Mouse (Mus musculus) midbrain, embryonic 12.5 days (tissue): ENCODE data around the gene Asgr1. TPM values are rescaled to one million over a fixed set of nuclear protein-coding genes. Genes with fewer than 3 reads are reported as not detected.
A peak's percentile ranks its signal among the peaks of the same experiment; 100 is the strongest.
"Not testable (repeated sequence)": the region's sequence is repeated elsewhere in the genome, so short reads cannot be mapped to it uniquely, and the experiment has no call there.

ENCODE experiments used
- ATAC-seq: fragments of 200-750 bp; cut with Nextera tagmentation; 2 replicates; pipeline ENCODE4 v1.8.0; 2017; ENCODE audit warnings: low read depth, moderate TSS enrichment, moderate library complexity; ENCODE audit not compliant: low FRiP score
- H3K27ac ChIP-seq: fragments of 300-500 bp; sonication (generic); replicated peaks from 2 replicates; pipeline ENCODE4 v1.5.1; 2016; ENCODE audit warnings: mild to moderate bottlenecking
- H3K27me3 ChIP-seq: fragments of 300-500 bp; sonication (generic); 2 replicates; pipeline ENCODE4 v1.6.1; 2016; ENCODE audit warnings: mild to moderate bottlenecking
- H3K36me3 ChIP-seq: fragments of 300-500 bp; sonication (generic); 2 replicates; pipeline ENCODE4 v1.6.1; 2016
- H3K4me1 ChIP-seq: fragments of 300-500 bp; sonication (generic); 2 replicates; pipeline ENCODE4 v1.6.1; 2016
- H3K4me2 ChIP-seq: fragments of 300-500 bp; sonication (generic); replicated peaks from 2 replicates; pipeline ENCODE4 v1.6.1; 2016; ENCODE audit warnings: mild to moderate bottlenecking, moderate library complexity
- H3K4me3 ChIP-seq: fragments of 300-500 bp; sonication (generic); 2 replicates; pipeline ENCODE4 v1.5.1; 2016; ENCODE audit warnings: mild to moderate bottlenecking
- H3K9ac ChIP-seq: fragments of 300-500 bp; sonication (generic); replicated peaks from 2 replicates; pipeline ENCODE4 v1.6.1; 2016; ENCODE audit warnings: mild to moderate bottlenecking, moderate library complexity
- H3K9me3 ChIP-seq: fragments of 300-500 bp; sonication (generic); 2 replicates; pipeline ENCODE4 v1.6.1; 2016; ENCODE audit warnings: mild to moderate bottlenecking
- WGBS: fragments of 180-500 bp; shearing (Covaris S2); methylation state at CpG from one replicate; pipeline ENCODE4 v1.1.7; 2016; 5-methylcytosine and 5-hydroxymethylcytosine counted together
- polyA plus RNA-seq: library from polyadenylated mRNA; unstranded; fragments of >200 nt; fragmentation: Nextera tagmentation; extraction: Ambion mirVana; gene quantifications from 2 replicates; pipeline ENCODE4 v1.2.1, GENCODE M21; 2016

The Asgr1 gene
- polyA plus RNA-seq, 1 experiment from 2014 or later = 0.89 TPM

DNA sequence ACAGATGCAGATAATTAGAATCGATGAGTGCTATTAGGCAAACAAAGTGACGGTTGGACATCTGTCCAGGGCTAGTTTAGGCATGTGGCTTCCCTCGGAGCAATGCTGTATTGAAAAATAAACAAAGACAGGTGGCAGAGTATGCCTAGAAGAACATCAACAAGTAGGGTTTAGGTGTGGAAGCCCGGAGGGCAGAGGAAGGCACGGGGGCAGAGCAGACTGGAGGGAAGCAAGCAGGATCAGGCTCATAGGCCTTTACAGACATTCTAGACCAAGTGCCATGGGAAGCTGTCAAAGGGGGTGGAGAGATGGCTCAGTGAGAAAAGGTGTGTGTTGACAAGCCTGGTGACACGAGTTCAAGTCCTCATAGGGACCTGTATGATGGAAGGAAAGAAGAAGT lies 4.5 kb upstream of the Asgr1 start:
- H3K27me3 ChIP-seq = 0 out of 2 replicates have a peak, but pooled peaks cover 3% of the 10 kb centered on the region
- no peak for ATAC-seq
- H3K36me3 ChIP-seq = peaks cover 9% of the 10 kb centered on the region
- H3K27ac ChIP-seq = no peak overlapping the region
- H3K4me1 ChIP-seq = no peaks in the 10 kb centered on the region
- no peaks in the 10 kb centered on the region for H3K9me3 ChIP-seq
- WGBS = 78% methylated on average over 6 of the region's 6 CpGs
- no peak overlapping the region for H3K4me3 ChIP-seq
- H3K4me2 ChIP-seq = no peak overlapping the region
- no peak overlapping the region for H3K9ac ChIP-seq

DNA sequence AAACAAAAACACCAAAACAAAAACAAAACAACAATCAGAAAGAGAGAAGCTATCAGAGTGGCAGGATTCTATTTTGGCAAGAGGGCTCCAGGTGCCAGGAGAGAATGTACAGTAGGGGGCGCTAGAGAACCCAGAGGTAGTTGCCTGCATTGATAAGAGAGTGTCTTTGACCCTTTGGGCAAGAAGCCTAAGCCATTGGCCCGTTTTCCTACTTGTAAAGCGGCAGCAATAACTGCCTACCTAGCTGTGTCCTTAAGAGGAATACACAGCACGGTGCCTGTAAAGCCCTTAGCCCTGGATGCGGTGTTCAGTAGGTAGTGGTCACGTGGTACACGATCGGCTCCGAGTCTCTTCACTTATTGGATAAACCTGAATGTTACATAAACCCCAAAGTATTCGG lies 4.1 kb upstream of the Asgr1 start:
- Histone ChIP-seq H3K9me3 (no peaks in the 10 kb centered on the region), H3K4me2 (no peak overlapping the region), H3K4me3 (no peak overlapping the region), H3K27ac (no peak overlapping the region), H3K27me3 (peaks cover 7% of the 10 kb centered on the region; the same call in 1 of the 2 replicates), H3K36me3 (peaks cover 4% of the 10 kb centered on the region), H3K4me1 (no peaks in the 10 kb centered on the region), H3K9ac (no peak overlapping the region)
- no peak for ATAC-seq
- WGBS = 66% methylated on average over 10 of the region's 10 CpGs

DNA sequence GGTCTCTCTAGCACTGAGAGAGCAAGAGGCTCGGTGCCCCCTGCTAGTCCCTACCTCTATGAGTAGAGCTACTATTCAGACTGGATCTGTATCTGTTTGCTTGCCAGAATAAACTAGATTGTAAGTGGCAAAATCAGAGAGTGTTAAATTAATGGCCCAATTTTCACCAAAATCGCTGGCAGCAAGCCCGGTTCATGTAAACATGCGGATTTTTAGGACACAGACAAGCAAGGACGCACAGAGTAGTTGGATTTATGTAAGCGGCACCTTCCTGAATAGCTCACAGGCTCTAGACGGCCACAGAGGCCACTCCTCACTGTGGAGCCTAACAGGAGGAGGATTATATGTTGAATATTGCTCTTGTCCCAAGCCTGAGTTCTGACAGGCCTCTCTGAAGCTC lies 729 bp upstream of the Asgr1 start:
- Histone ChIP-seq H3K4me2 (no peak overlapping the region), H3K4me3 (no peak overlapping the region), H3K27ac (no peak overlapping the region), H3K36me3 (no peaks in the 10 kb centered on the region), H3K9me3 (no peaks in the 10 kb centered on the region), H3K27me3 (peaks cover 12% of the 10 kb centered on the region; the same call in 1 of the 2 replicates), H3K4me1 (peaks cover 5% of the 10 kb centered on the region), H3K9ac (no peak overlapping the region)
- ATAC-seq = no peak
- 80% methylated on average over 7 of the region's 7 CpGs for WGBS

DNA sequence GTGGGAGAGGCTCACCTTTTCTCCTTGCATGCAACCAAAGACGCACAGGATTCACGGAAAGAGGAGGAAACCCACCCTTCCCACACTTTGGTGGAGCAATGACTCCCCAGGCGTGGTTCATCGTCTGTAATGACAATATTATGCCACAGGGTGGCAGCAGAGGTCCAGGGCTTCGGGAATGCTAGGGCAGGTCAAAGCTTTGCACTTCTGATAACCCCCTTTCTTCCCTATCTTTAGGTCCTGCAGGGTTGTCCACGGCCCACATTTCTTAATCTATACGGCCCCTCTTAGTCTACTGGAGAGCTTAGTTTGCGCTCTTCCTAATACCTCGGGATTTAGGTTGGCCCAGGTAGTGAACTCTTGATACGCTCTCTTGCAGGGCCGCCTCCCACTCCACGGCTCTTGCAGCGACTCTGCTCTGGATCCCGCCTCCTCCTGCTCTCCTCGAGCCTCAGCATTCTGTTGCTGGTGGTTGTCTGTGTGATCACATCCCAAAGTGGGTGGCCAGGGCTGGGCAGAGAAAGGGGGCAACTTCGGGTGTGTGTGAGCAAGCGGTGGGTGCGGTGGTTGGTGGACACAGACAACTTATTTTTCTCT lies 1.8 kb downstream of the Asgr1 start:
- peak overlapping the region; percentile 34; the same call in 1 of the 2 replicates for H3K9ac ChIP-seq
- WGBS = 26% methylated on average over 18 of the region's 18 CpGs
- H3K4me3 ChIP-seq = no peak overlapping the region
- peaks cover 5% of the 10 kb centered on the region for H3K4me1 ChIP-seq
- H3K36me3 ChIP-seq = no peaks in the 10 kb centered on the region
- H3K4me2 ChIP-seq = peak overlapping the region; percentile 18; the same call in 1 of the 2 replicates
- peaks cover 12% of the 10 kb centered on the region; the same call in 1 of the 2 replicates for H3K27me3 ChIP-seq
- peak; percentile 52; the same call in 1 of the 2 replicates for ATAC-seq
- no peak overlapping the region for H3K27ac ChIP-seq
- H3K9me3 ChIP-seq = no peaks in the 10 kb centered on the region

DNA sequence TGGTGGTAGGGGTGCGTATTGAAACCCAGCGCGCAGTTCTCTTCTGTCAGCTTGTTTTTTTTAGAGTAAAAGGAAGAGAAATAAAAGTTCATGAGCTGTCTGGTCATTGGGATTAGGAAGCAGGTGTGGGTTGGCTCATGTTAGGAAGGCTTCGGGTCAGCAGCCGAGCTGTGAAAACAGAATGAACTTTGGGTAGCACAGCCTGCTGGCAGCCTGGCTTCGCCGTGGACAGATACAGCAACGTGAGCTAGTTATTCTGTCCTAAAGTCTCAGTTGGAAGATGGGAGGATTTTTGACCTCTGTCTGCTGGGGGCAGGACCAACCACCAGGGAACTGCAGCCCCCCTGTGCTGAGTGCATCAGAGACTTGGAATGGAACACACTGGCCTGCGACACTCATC lies 3.9 kb downstream of the Asgr1 start:
- Histone ChIP-seq H3K4me2 (no peak overlapping the region), H3K9me3 (0 out of 2 replicates have a peak, but pooled peaks cover under 1% of the 10 kb centered on the region), H3K9ac (no peak overlapping the region), H3K27me3 (peaks cover 12% of the 10 kb centered on the region; the same call in 1 of the 2 replicates), H3K4me1 (peaks cover 5% of the 10 kb centered on the region), H3K36me3 (no peaks in the 10 kb centered on the region), H3K27ac (no peak overlapping the region), H3K4me3 (no peak overlapping the region)
- no peak for ATAC-seq
- 81% methylated on average over 9 of the region's 9 CpGs for WGBS

DNA sequence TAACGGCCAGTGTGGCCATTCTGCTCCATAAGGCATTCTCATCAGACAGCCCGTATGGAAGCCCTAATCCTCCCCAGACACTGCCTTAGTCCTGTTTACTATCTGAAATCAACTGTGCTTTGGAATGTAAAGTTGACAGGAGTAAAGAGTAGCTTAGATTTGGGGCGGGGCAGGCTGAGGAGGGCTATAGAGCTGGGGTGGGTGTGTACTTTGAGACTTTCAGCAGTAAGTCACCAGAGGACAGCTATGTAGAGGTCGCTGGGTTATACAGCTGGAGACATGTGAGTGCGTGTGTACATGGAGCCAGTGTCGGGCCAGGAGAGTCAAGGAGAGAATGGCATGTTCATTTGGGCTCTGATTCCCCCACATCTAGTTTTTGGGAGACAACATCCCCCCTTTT lies 6.0 kb downstream of the Asgr1 start:
- ATAC-seq = no peak
- H3K9ac ChIP-seq = no peak overlapping the region
- H3K27ac ChIP-seq = no peak overlapping the region
- peaks cover 5% of the 10 kb centered on the region for H3K4me1 ChIP-seq
- H3K4me2 ChIP-seq = no peak overlapping the region
- H3K4me3 ChIP-seq = no peak overlapping the region
- peaks cover 4% of the 10 kb centered on the region; the same call in 1 of the 2 replicates for H3K27me3 ChIP-seq
- H3K9me3 ChIP-seq = peaks cover 4% of the 10 kb centered on the region; the same call in 1 of the 2 replicates
- no peaks in the 10 kb centered on the region for H3K36me3 ChIP-seq
- WGBS = 70% methylated on average over 6 of the region's 6 CpGs

DNA sequence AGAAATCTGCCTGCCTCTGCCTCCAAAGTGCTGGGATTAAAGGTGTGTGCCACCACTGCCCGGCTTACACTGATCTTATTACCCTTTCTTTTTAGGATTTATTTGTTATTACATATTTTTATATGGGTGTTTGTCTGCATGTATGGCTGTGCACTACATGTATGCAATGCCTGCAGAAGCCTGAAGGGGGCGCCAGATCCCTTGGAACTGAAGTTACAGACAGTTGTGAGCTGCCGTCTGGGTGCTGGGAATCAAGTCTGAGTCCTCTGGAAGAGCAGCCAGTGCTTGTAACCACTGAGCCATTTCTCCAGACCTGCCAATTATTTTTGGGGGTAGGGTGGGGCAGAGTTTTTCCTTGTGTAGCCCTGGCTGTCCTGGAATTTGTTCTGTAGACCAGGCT lies 9.2 kb downstream of the Asgr1 start:
- Histone ChIP-seq H3K9me3 (peaks cover 4% of the 10 kb centered on the region; the same call in 1 of the 2 replicates), H3K27me3 (no peaks in the 10 kb centered on the region), H3K4me2 (no peak overlapping the region), H3K4me3 (no peak overlapping the region), H3K4me1 (peaks cover 6% of the 10 kb centered on the region; the same call in 1 of the 2 replicates), H3K36me3 (no peaks in the 10 kb centered on the region), H3K27ac (no peak overlapping the region), H3K9ac (no peak overlapping the region)
- WGBS = 73% methylated on average over 3 of the region's 3 CpGs
- no peak for ATAC-seq

DNA sequence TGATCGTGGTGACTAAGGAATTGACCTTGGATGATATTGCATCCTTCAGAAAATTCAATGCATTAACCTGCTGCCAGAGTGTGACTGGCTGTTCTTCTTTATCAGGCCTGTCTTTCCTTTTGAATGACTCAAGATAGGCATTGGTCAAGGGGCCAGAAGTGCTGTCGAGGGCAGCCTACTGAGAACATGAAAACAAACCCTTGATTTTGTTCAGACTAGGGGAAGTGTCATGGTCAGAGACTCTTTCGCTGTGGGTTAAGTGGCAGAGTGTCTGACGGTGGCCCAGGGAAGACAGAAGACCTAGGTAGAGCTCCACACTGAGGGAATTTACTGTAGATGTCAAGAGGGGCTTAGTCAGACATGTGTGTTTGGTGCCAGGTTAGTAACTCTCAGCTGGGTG lies 12.8 kb downstream of the Asgr1 start:
- Histone ChIP-seq H3K36me3 (no peaks in the 10 kb centered on the region), H3K9me3 (peaks cover 4% of the 10 kb centered on the region; the same call in 1 of the 2 replicates), H3K27me3 (no peaks in the 10 kb centered on the region), H3K4me1 (peaks cover 8% of the 10 kb centered on the region), H3K4me3 (no peak overlapping the region), H3K9ac (no peak overlapping the region), H3K27ac (no peak overlapping the region), H3K4me2 (no peak overlapping the region)
- no peak for ATAC-seq
- WGBS = 81% methylated on average over 4 of the region's 4 CpGs

DNA sequence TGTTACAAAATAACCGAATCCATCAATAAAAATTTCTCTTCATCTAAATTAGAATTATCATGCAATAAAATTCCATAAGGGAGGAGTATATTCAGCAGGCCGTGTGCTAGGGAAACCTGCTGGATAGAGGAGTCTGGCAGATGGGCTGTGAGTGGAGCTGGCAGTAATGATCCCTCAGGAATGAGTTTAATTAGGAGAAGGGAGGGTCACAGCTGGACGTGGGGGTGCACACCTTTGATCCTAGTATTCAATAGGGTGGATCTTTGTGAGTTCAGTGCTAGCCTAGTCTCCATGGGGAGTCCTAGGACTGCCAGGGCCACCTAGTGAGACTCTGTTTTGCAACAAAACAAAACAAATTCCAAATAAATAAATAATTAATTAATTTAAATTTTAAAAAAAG lies 14.4 kb downstream of the Asgr1 start:
- H3K9me3 ChIP-seq = no peaks in the 10 kb centered on the region
- H3K4me2 ChIP-seq = no peak overlapping the region
- no peaks in the 10 kb centered on the region for H3K36me3 ChIP-seq
- peaks cover 8% of the 10 kb centered on the region for H3K4me1 ChIP-seq
- H3K4me3 ChIP-seq = no peak overlapping the region
- ATAC-seq = peak; percentile 54
- H3K9ac ChIP-seq = no peak overlapping the region
- WGBS = 30% methylated on average over 3 of the region's 3 CpGs
- no peaks in the 10 kb centered on the region for H3K27me3 ChIP-seq
- peak overlapping the region; percentile 46; the same call in 1 of the 2 replicates for H3K27ac ChIP-seq

DNA sequence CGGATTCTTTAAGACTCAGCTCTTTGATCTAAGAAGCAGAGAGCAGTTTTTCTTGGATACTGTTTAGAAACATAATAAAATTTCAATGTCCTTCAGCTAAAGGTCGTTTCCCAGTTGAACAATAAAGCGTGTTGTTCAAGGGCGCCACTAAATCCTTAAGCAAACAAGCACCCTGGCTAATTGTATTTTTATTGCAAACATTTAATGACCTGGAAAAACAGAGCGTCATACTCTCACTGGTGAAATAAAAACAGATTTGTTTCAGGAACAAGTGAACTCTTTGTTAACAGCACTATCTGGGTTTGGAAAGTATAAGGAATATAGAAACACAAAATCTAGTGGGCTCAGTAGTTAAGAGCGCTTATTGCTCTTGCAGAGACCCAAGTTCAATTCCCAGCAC lies 16.2 kb downstream of the Asgr1 start:
- H3K9me3 ChIP-seq = no peaks in the 10 kb centered on the region
- no peak overlapping the region for H3K4me2 ChIP-seq
- H3K9ac ChIP-seq = no peak overlapping the region
- WGBS = 77% methylated on average over 6 of the region's 6 CpGs
- no peaks in the 10 kb centered on the region for H3K27me3 ChIP-seq
- no peak overlapping the region for H3K27ac ChIP-seq
- no peaks in the 10 kb centered on the region for H3K36me3 ChIP-seq
- no peak for ATAC-seq
- peaks cover 8% of the 10 kb centered on the region for H3K4me1 ChIP-seq
- H3K4me3 ChIP-seq = no peak overlapping the region

DNA sequence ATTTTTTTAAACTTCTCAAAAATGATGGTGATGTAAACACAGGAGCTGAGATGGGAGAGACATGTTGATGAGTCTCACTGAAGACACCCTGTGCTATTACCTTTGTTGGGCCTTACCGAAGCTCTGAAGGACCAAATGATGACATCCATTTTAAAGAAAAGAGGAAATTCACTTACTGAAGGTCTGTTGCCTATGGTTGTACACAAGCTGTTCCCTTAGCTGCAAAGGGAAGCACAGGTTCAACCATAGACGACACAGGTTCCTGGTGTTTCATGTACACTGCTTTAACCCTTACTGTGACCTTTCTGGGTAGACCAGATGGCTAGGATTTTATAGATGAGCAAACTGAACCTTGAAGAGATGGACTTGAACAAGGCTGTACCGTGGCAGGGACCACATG lies 16.7 kb downstream of the Asgr1 start:
- H3K4me2 ChIP-seq, H3K36me3 ChIP-seq, ATAC-seq, H3K9ac ChIP-seq, H3K4me3 ChIP-seq, H3K27ac ChIP-seq, H3K9me3 ChIP-seq, H3K27me3 ChIP-seq, H3K4me1 ChIP-seq: not testable (repeated sequence)
- 85% methylated on average over 3 of the region's 3 CpGs for WGBS

DNA sequence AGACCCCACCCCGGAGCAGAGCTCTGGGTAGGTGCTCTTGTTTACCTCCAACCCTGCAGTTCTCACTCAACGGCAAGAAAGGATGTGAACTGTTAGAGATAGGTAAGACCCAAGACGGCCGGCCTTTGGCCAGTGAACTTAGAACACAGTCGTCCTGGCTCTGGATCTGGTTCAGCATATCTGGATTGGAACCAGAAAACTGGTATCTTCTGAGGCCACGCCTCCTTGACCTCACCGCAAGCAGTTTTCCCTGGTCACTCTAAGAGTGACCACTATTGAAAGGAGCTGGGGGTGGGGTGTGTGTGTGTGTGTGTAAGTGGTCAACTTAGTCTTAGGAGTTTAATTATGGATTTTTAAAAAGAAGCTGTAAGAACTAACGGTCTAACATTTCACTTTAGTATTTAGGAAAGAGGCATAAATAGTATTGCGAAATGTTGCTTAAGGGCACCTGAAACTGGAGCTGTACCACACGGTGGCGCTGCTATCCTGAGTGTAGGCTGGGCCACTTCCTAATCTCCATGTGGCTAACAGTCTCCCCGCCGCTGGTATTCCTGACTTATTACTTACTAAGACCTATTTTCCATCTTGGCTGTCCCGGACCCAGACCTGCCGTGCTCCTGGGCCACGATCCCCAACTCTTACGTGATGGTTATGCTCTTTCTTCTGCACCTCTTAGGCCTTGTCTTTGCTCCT lies 20.6 kb downstream of the Asgr1 start:
- no peaks in the 10 kb centered on the region for H3K36me3 ChIP-seq
- no peaks in the 10 kb centered on the region for H3K27me3 ChIP-seq
- no peaks in the 10 kb centered on the region for H3K9me3 ChIP-seq
- no peaks in the 10 kb centered on the region for H3K4me1 ChIP-seq
- H3K4me2 ChIP-seq = 0 out of 2 replicates have a peak overlapping the region, but pooled peaks have one; percentile 13
- no peak overlapping the region for H3K4me3 ChIP-seq
- H3K27ac ChIP-seq = no peak overlapping the region
- 38% methylated on average over 17 of the region's 17 CpGs for WGBS
- no peak for ATAC-seq
- H3K9ac ChIP-seq = no peak overlapping the region
